Mouse (Mus musculus) CH12.LX (cell line): ENCODE results near the gene Alx3. TPM values are rescaled to one million over a fixed set of nuclear protein-coding genes. Genes with fewer than 3 reads are reported as not detected.
"Not testable (repeated sequence)": the region's sequence is repeated elsewhere in the genome, so short reads cannot be mapped to it uniquely, and the experiment has no call there.

Experiments used
- DNase-seq: peaks from one replicate; pipeline ENCODE4 v3.0.0-alpha.2; 2013; ENCODE audit errors: extremely low read depth
- H3K27ac ChIP-seq: 2 replicates; pipeline ENCODE4 v1.5.1; 2012; ENCODE audit warnings: low read depth, mild to moderate bottlenecking, control low read depth, moderate library complexity; ENCODE audit not compliant: insufficient read depth
- H3K27me3 ChIP-seq: replicated peaks from 2 replicates; pipeline ENCODE3; 2012; ENCODE audit warnings: inconsistent platforms
- H3K36me3 ChIP-seq, 2 experiments: replicated peaks in 1 of 2; 2 replicates each; pipeline versions ENCODE3 to v1.6.1; 2012; ENCODE audit warnings: inconsistent platforms in 1 of 2, low read length in 1 of 2, mild to moderate bottlenecking in 1 of 2, mixed read lengths in 1 of 2, moderate library complexity in 1 of 2; ENCODE audit not compliant: control insufficient read depth in 1 of 2, insufficient read depth in 1 of 2
- H3K4me1 ChIP-seq, 2 experiments: 2 replicates each; pipeline ENCODE4 v1.6.1; 2012; ENCODE audit warnings: inconsistent platforms in 1 of 2, moderate library complexity in 1 of 2; ENCODE audit not compliant: insufficient read depth in 2 of 2, control insufficient read depth in 1 of 2
- H3K4me2 ChIP-seq: 2 replicates; pipeline ENCODE4 v1.6.1; 2012; ENCODE audit warnings: low read depth, mild to moderate bottlenecking, control low read depth; ENCODE audit not compliant: poor library complexity, insufficient read depth, severe bottlenecking
- H3K4me3 ChIP-seq, 3 experiments: fragments of 150-350 bp in 1 of 3; sonication (generic) in 1 of 3; replicated peaks in 1 of 3; 2 replicates each; pipeline versions ENCODE3 to v1.5.1; 2011 to 2012; ENCODE audit warnings: low read depth in 2 of 3, low read length in 2 of 3, mild to moderate bottlenecking in 2 of 3, moderate library complexity in 2 of 3, control low read depth in 1 of 3, improper control_type of control experiment in 1 of 3, inconsistent platforms in 1 of 3, mixed read lengths in 1 of 3; ENCODE audit not compliant: poor library complexity in 1 of 3
- H3K79me2 ChIP-seq: replicated peaks from 2 replicates; pipeline ENCODE4 v1.6.1; 2012; ENCODE audit warnings: mild to moderate bottlenecking, moderate library complexity; ENCODE audit not compliant: control insufficient read depth, poor library complexity, insufficient read depth, severe bottlenecking; ENCODE audit errors: extremely low read depth
- H3K9ac ChIP-seq: 2 replicates; pipeline ENCODE4 v1.6.1; 2012; ENCODE audit warnings: low read depth, mild to moderate bottlenecking, control low read depth, moderate library complexity; ENCODE audit not compliant: insufficient read depth
- H3K9me3 ChIP-seq: replicated peaks from 2 replicates; pipeline ENCODE3; 2012; ENCODE audit warnings: low read length, inconsistent platforms, mixed read lengths
- BHLHE40 ChIP-seq: IDR thresholded peaks from 2 replicates; pipeline ENCODE4 v1.6.1; 2011; ENCODE audit warnings: mild to moderate bottlenecking, low read depth, low read length, improper control_type of control experiment
- CHD1 ChIP-seq: IDR thresholded peaks from 2 replicates; pipeline ENCODE4 v1.6.1; 2012; ENCODE audit warnings: low read depth, low read length, improper control_type of control experiment, inconsistent platforms
- CTCF ChIP-seq, 2 experiments: IDR thresholded peaks in 1 of 2; conservative IDR thresholded peaks in 1 of 2; 2 replicates each; pipeline ENCODE4 v1.5.1; 2011 to 2012; ENCODE audit warnings: low read depth in 2 of 2, low read length in 2 of 2, improper control_type of control experiment in 1 of 2, inconsistent platforms in 1 of 2, mild to moderate bottlenecking in 1 of 2, moderate library complexity in 1 of 2
- E2F4 ChIP-seq: IDR thresholded peaks from 2 replicates; pipeline ENCODE4 v1.6.1; 2011; ENCODE audit warnings: low read depth, low read length, improper control_type of control experiment; ENCODE audit not compliant: insufficient replicate concordance
- ELF1 ChIP-seq: IDR thresholded peaks from 2 replicates; pipeline ENCODE4 v1.6.1; 2014; ENCODE audit warnings: low read depth, mild to moderate bottlenecking, inconsistent platforms, low read length, improper control_type of control experiment
- EP300 ChIP-seq: IDR thresholded peaks from 2 replicates; pipeline ENCODE4 v1.6.1; 2011; ENCODE audit warnings: low read length, improper control_type of control experiment
- ETS1 ChIP-seq: conservative IDR thresholded peaks from 2 replicates; pipeline ENCODE4 v1.6.1; 2012; ENCODE audit warnings: low read depth, mild to moderate bottlenecking, inconsistent platforms, low read length, improper control_type of control experiment, moderate library complexity
- HCFC1 ChIP-seq: IDR thresholded peaks from 2 replicates; pipeline ENCODE4 v1.6.1; 2012; ENCODE audit warnings: low read depth, mild to moderate bottlenecking, inconsistent platforms, low read length, improper control_type of control experiment
- IRF4 ChIP-seq: IDR thresholded peaks from 2 replicates; pipeline ENCODE4 v1.6.1; 2014; ENCODE audit warnings: low read depth, mild to moderate bottlenecking, inconsistent platforms, low read length, improper control_type of control experiment
- KAT2A ChIP-seq: IDR thresholded peaks from 2 replicates; pipeline ENCODE4 v1.6.1; 2012; ENCODE audit warnings: low read length, improper control_type of control experiment, inconsistent platforms; ENCODE audit not compliant: insufficient replicate concordance
- MAFK ChIP-seq: IDR thresholded peaks from 2 replicates; pipeline ENCODE4 v1.6.1; 2011; ENCODE audit warnings: low read length, improper control_type of control experiment; ENCODE audit not compliant: insufficient replicate concordance
- MAX ChIP-seq: IDR thresholded peaks from 2 replicates; pipeline ENCODE4 v1.6.1; 2011; ENCODE audit warnings: low read length, improper control_type of control experiment
- MEF2A ChIP-seq: IDR thresholded peaks from 2 replicates; pipeline ENCODE4 v1.6.1; 2014; ENCODE audit warnings: low read depth, mild to moderate bottlenecking, inconsistent platforms, low read length, improper control_type of control experiment, borderline replicate concordance
- MYC ChIP-seq: IDR thresholded peaks from 2 replicates; pipeline ENCODE4 v1.6.1; 2011; ENCODE audit warnings: low read depth, mild to moderate bottlenecking, improper control_type of control experiment, low read length
- NELFE ChIP-seq: IDR thresholded peaks from 2 replicates; pipeline ENCODE4 v1.6.1; 2011; ENCODE audit warnings: low read depth, low read length, improper control_type of control experiment
- NRF1 ChIP-seq: IDR thresholded peaks from 2 replicates; pipeline ENCODE4 v1.6.1; 2014; ENCODE audit warnings: low read depth, mild to moderate bottlenecking, inconsistent platforms, low read length, improper control_type of control experiment, moderate library complexity
- POLR2A ChIP-seq: IDR thresholded peaks from 2 replicates; pipeline ENCODE4 v1.6.1; 2011; ENCODE audit warnings: low read depth, mild to moderate bottlenecking, improper control_type of control experiment, low read length
- RCOR1 ChIP-seq: conservative IDR thresholded peaks from 2 replicates; pipeline ENCODE4 v1.6.1; 2012; ENCODE audit warnings: low read depth, mild to moderate bottlenecking, inconsistent platforms, low read length, improper control_type of control experiment
- SIN3A ChIP-seq: IDR thresholded peaks from 2 replicates; pipeline ENCODE4 v1.6.1; 2012; ENCODE audit warnings: low read length, improper control_type of control experiment, inconsistent platforms
- TBP ChIP-seq: conservative IDR thresholded peaks from 2 replicates; pipeline ENCODE4 v1.6.1; 2011; ENCODE audit warnings: low read depth, low read length, improper control_type of control experiment
- TCF12 ChIP-seq: IDR thresholded peaks from 2 replicates; pipeline ENCODE4 v1.6.1; 2014; ENCODE audit warnings: low read depth, mild to moderate bottlenecking, inconsistent platforms, low read length, improper control_type of control experiment
- UBTF ChIP-seq: IDR thresholded peaks from 2 replicates; pipeline ENCODE4 v1.6.1; 2012; ENCODE audit warnings: low read depth, mild to moderate bottlenecking, inconsistent platforms, low read length, improper control_type of control experiment, moderate library complexity
- USF1 ChIP-seq: IDR thresholded peaks from 2 replicates; pipeline ENCODE4 v1.6.1; 2014; ENCODE audit warnings: low read depth, mild to moderate bottlenecking, inconsistent platforms, low read length, improper control_type of control experiment
- ZC3H11A ChIP-seq: IDR thresholded peaks from 2 replicates; pipeline ENCODE4 v1.6.1; 2012; ENCODE audit warnings: low read depth, mild to moderate bottlenecking, inconsistent platforms, low read length, improper control_type of control experiment
- ZMIZ1 ChIP-seq: IDR thresholded peaks from 2 replicates; pipeline ENCODE4 v1.6.1; 2012; ENCODE audit warnings: low read depth, mild to moderate bottlenecking, inconsistent platforms, low read length, improper control_type of control experiment
- ZNF384 ChIP-seq: IDR thresholded peaks from 2 replicates; pipeline ENCODE4 v1.6.1; 2012; ENCODE audit warnings: low read depth, low read length, improper control_type of control experiment, inconsistent platforms
- dilution Hi-C: fragments of 300-500 bp; cut with MboI; formaldehyde crosslinking; loops from 2 replicates; pipeline ENCODE4 v1.14.3; 2020; ENCODE audit warnings: low sequenced_read_pairs; ENCODE audit not compliant: extremely low pct_unique_long_range_greater_than_20kb, extremely low pct_ligation_motif_present
- in situ Hi-C: fragments of 300-500 bp; cut with MboI; formaldehyde crosslinking; loops from 3 replicates; pipeline ENCODE4 v1.14.3; 2019; ENCODE audit warnings: low sequenced_read_pairs, low pct_ligation_motif_present, low pct_unique_long_range_greater_than_20kb, mixed read lengths
- polyA plus RNA-seq: library from polyadenylated mRNA; unstranded; fragments of >175 nt; gene quantifications from 2 replicates; pipeline ENCODE4 v1.2.1, GENCODE M21; 2012; ENCODE audit warnings: low read depth; ENCODE audit not compliant: insufficient read length
- total RNA-seq, 2 experiments: library from RNA; depleted of rRNA; stranded (reverse); fragments of 300-350 nt in 1 of 2; fragments of >200 nt in 1 of 2; gene quantifications; 2 replicates each; pipeline ENCODE4 v1.2.3; 2012 to 2014

Gene Alx3
- total and polyA plus RNA-seq, 3 experiments, result not detected

DNA sequence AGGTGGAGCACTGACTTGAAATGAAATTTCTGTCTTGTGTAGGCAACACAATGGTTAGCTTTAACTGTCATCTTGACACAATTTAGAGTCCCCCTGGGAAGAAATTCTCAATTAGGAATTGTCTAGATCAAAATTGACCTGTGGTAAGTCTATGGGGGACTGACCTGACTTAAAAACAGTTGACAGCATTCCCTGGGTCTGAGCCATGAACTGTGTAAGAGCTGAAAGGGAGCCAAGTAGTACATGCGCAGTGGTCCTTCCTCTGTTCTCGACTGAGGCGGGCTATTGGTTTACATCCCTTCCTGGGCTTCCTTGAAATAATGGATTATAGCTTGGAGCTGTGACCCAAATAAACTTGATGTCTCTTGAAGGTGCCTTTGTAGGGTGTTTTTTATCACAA, 52.1 kb downstream of the Alx3 start:
- no peak for DNase-seq
- in situ Hi-C loops, result no loop called here
- H3K9ac ChIP-seq, result no peak overlapping the region
- TF ChIP-seq MAFK (no peak), RCOR1 (no peak), UBTF (no peak), IRF4 (no peak), ZNF384 (no peak), MAX (no peak), MEF2A (no peak), CTCF (conservative IDR thresholded peaks at IDR 0.05 in 1 of 2, IDR thresholded peaks at IDR 0.05 in 1 of 2; ENCODE audit: low read depth in 2 of 2, low read length in 2 of 2) (no peak), NRF1 (no peak), TCF12 (no peak), ZC3H11A (no peak), ZMIZ1 (no peak), USF1 (no peak), MYC (no peak), CHD1 (no peak)
- TF ChIP-seq, all 38 proteins: peak for 0
- dilution Hi-C loops, result no loop called here
- Histone ChIP-seq H3K4me1 (peaks cover 0 to 10% of the 10 kb centered on the region in 2 experiments; a peak in 2 of 4 replicates), H3K9me3 (no peaks in the 10 kb centered on the region), H3K36me3 (no peaks in the 10 kb centered on the region), H3K79me2 (no peaks in the 10 kb centered on the region), H3K27me3 (no peaks in the 10 kb centered on the region), H3K4me3 (no peak overlapping the region), H3K4me2 (no peak overlapping the region), H3K27ac (no peak overlapping the region)

DNA sequence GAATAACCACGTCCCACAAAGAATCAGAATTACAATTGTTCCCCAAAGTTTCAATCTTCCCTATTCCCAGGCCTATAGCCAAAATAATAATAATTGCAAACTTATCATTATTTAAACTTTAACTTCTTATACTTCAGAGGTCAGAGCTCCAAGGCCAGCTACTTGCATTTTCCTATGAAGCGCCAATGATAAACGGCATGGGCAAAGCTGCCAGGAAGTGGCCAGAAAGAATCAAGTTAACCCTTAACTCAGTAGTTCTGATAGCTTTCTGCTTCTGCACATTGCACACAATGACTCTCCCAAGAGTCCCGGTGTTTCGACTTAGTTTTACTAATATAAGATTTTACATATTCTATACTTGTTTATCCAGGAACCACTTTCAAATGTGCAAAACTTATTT, 55.4 kb downstream of the Alx3 start:
- H3K27me3 ChIP-seq, H3K9ac ChIP-seq, H3K9me3 ChIP-seq, H3K4me3 ChIP-seq, in situ Hi-C loops, H3K79me2 ChIP-seq, dilution Hi-C loops, H3K4me2 ChIP-seq, H3K27ac ChIP-seq, DNase-seq, H3K36me3 ChIP-seq: not testable (repeated sequence)
- H3K4me1 ChIP-seq, result peaks cover 0 to 14% of the 10 kb centered on the region in 2 experiments; a peak in 2 of 4 replicates

DNA sequence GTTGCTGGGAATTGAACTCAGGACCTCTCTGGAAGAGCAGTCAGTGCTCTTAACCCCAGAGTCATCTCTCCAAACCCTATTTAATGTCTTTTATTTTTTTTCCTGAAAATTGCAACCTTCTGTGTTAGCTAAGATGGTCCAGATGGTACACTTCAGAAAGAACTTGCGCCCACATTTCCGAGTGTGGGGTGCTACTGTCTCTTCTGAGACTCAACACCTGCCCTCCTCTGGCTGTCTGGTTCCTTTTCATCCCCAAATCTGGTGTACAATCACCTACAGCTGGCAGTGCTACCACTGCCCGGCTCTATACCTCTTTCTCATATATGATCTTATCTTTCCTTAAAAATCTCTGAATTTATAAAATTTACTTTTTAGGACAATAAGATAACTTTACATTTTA, 58.1 kb downstream of the Alx3 start:
- H3K79me2 ChIP-seq, result no peaks in the 10 kb centered on the region
- no peaks in the 10 kb centered on the region for H3K36me3 ChIP-seq
- H3K4me1 ChIP-seq, result peaks cover 5 to 27% of the 10 kb centered on the region in 2 experiments; a peak in 3 of 4 replicates
- no peak overlapping the region for H3K27ac ChIP-seq
- in situ Hi-C loops (no loop called here), dilution Hi-C loops (no loop called here)
- no peak overlapping the region for H3K4me2 ChIP-seq
- no peak for DNase-seq
- no peak overlapping the region for H3K4me3 ChIP-seq
- no peak for TF ChIP-seq KAT2A
- no peak for TF ChIP-seq UBTF
- TF ChIP-seq HCFC1, result no peak
- TF ChIP-seq ETS1, result no peak
- no peak for TF ChIP-seq MAX
- no peak for TF ChIP-seq CTCF (conservative IDR thresholded peaks at IDR 0.05 in 1 of 2, IDR thresholded peaks at IDR 0.05 in 1 of 2; ENCODE audit: low read depth in 2 of 2, low read length in 2 of 2)
- no peak for TF ChIP-seq MAFK
- no peak for TF ChIP-seq BHLHE40
- TF ChIP-seq EP300, result no peak
- TF ChIP-seq NELFE, result no peak
- TF ChIP-seq E2F4, result no peak
- TF ChIP-seq IRF4, result no peak
- no peak for TF ChIP-seq POLR2A
- no peak for TF ChIP-seq ELF1
- no peak for TF ChIP-seq TBP
- TF ChIP-seq SIN3A, result no peak
- TF ChIP-seq, all 38 proteins: peak for 0
- Histone ChIP-seq H3K9ac (no peak overlapping the region), H3K27me3 (no peaks in the 10 kb centered on the region), H3K9me3 (no peaks in the 10 kb centered on the region)
